Mouse (Mus musculus) embryonic stem cell, embryonic (primary cell): Measurements from ENCODE around the gene B3galt1.

ENCODE experiments used
- CTCF ChIA-PET, 4 experiments: fragments of 300-600 bp in 2 of 4; fragments of 350-600 bp in 2 of 4; sonication (Branson Sonifier 250); formaldehyde crosslinking; loops; one replicate each; lab custom pipeline; 2022; ENCODE audit warnings: inconsistent platforms in 2 of 4; lab: Charles Lee
- POLR2A ChIA-PET, 4 experiments: fragments of 300-600 bp in 2 of 4; fragments of 350-600 bp in 2 of 4; sonication (Branson Sonifier 250); formaldehyde crosslinking; loops; one replicate each; lab custom pipeline; 2022; ENCODE audit warnings: antibody characterized with exemption in 4 of 4, inconsistent platforms in 1 of 4; lab: Charles Lee

The B3galt1 gene

GRCm38 (mm10) chr2:67565480-67566331 lies at the start of gene B3galt1:
Gene B3galt1, plus strand, starts transcription at chr2:67565871.
- ChIA-PET POLR2A (no interaction called here), CTCF (no interaction called here)

DNA sequence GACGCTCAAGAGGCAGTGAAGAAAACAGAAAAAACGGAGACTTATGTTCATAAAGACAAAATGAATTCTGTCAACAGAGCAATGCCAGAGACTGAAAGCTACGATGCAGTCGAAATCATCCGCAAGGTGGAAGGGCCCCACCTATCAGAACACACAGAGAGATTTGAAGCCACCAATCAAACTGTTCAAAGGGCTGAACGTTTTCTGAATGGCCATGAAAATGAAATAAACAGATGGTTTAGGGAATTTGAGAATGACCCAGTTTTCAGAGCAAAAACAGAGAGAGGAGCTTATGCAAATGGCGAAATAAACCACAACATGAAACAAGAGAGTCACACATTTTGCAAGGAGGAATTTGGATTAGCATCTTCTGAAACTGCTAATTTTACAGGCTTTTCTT lies 49.3 kb upstream of the B3galt1 start:
- ChIA-PET POLR2A (no interaction called here), CTCF (no interaction called here)

DNA sequence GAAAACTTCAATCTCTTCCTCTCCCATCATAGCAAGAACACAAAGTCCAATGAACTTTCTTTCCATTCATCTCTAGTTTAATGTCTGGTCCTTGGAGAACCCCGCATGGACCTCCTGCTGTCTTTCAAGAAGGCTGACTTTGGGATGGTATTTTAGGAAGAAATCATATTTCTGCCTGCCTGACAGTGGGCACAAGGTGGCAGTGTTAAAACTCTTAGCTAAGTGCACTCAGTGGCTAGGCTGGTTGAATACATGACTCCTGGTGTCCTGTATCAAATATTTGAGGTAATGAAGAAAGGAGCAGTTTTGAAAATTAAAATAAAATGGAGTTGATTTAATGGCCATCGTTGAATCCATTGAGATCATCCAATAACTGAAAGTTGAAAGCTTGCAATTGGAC lies 30.3 kb upstream of the B3galt1 start:
- ChIA-PET POLR2A (no interaction called here), CTCF (no interaction called here)

GRCm38 (mm10) chr2:67539426-67539825 lies 26.2 kb upstream of the B3galt1 start:
- ChIA-PET POLR2A (no interaction called here), CTCF (no interaction called here)

- CTCF ChIA-PET: no interaction called here
- POLR2A ChIA-PET: no interaction called here
Observed at GRCm38 (mm10) chr2:67541957-67542696, 23.5 kb upstream of the B3galt1 start.

GRCm38 (mm10) chr2:67544426-67544825 lies 21.2 kb upstream of the B3galt1 start:
- POLR2A ChIA-PET: no interaction called here
- CTCF ChIA-PET: no interaction called here

- CTCF ChIA-PET: interaction anchor here in 1 of 4 experiments (0.7 kb wide), 1 partner anchor 27 kb away, joined by 6 read pairs; no protein-coding TSS in a partner anchor
- POLR2A ChIA-PET: no interaction called here
Observed at GRCm38 (mm10) chr2:67564851-67565479, 706 bp upstream of the B3galt1 start.

DNA sequence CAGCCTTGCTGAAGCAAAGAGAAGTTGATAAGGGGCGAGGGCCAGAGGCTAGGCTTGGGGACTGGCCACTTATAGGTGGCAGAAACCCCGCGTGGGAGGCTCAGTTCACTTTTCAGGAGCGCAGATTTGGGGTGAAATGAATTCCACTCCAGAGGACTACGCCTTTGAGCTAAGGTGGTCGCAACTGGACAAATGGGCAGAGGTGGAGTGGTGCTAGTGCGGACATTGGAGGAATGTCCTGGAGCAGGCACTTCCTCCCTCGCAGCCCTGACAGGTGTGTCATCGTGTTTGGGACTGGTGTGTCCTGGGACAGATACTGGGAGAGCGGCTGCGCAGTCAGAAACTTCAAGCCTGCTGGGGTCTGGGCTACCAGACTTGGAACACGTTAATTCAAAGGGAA lies 895 bp downstream of the B3galt1 start:
- ChIA-PET POLR2A (interaction anchor here in 1 of 4 experiments (0.8 kb wide), 1 partner anchor 20 kb away, joined by 3 read pairs; no protein-coding TSS in a partner anchor), CTCF (no interaction called here)

DNA sequence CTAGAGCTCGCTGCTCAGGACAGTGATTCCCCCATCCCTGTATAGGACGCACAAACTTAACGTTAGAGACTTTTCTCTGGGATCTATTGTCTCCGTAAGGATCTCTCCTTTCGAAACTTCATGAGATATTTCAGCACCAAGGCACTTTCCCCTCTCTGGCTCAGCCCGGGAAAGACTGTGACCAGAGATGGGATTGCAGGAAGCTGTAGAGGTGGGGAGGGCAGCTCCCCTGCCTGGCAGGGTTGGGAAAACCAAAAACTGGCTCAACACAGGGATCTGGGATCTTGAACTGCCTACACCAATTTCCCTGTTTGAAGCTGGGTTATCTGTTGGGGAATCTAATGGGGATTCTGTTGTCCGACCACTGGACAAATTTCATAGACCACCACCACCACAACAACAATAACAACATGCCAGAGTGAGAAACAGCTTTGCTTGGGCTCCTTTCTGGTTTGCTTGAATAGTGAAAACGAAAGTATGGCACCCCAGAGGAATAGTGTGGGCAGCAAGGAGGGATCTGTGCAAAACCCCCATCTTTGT lies 1.5 kb downstream of the B3galt1 start:
- CTCF ChIA-PET: interaction anchor here in 1 of 4 experiments (0.6 kb wide), 1 partner anchor 19 kb away, joined by 3 read pairs; no protein-coding TSS in a partner anchor
- POLR2A ChIA-PET: interaction anchor here in 1 of 4 experiments (0.8 kb wide), 1 partner anchor 20 kb away, joined by 3 read pairs; no protein-coding TSS in a partner anchor

DNA sequence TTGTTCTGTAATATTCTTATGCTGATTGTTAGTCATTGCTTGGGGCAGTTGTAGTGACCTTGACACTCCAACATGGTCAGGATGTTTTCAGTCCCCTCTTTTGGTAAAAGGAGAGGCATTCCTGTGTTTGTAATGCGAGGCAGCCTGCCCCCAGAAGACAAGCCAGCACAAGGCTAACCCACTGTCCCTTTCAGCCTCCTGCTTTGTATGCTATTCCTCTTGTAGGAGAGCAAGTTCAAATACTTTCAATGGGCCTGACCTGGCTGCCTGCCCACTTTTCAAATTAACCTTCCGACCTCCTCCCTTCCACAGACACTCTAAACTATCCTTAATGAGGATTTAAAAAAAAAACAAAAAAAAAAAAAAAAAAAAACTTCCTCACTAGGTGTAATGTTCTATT lies 11.0 kb downstream of the B3galt1 start:
- CTCF ChIA-PET: no interaction called here
- POLR2A ChIA-PET: no interaction called here

DNA sequence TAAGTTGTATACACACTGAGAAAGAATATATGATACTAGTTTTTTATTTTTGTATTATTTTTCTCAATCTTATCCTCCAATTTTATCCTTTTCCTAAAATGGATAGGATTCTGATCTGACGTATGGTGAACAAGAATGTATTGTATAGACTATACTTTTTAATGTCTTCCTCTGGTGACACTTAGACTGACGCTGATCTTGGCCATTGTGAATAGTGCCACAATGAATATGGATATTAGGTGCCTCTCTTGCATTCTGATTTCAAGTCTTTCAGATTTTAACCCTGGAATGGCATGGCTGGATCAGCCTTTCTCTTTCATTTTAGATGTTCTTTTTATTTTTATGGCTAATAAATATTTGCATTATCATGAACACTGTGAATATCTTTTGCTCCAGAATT lies 17.4 kb downstream of the B3galt1 start:
- POLR2A ChIA-PET: no interaction called here

GRCm38 (mm10) chr2:67590408-67590807 lies 24.7 kb downstream of the B3galt1 start:
- ChIA-PET POLR2A (interaction anchor here in 1 of 4 experiments (0.6 kb wide), 1 partner anchor 437 kb away, joined by 3 read pairs; no protein-coding TSS in a partner anchor), CTCF (no interaction called here)

More for the DNA sequence above, 17.4 kb downstream of the B3galt1 start:
- CTCF ChIA-PET: no interaction called here

DNA sequence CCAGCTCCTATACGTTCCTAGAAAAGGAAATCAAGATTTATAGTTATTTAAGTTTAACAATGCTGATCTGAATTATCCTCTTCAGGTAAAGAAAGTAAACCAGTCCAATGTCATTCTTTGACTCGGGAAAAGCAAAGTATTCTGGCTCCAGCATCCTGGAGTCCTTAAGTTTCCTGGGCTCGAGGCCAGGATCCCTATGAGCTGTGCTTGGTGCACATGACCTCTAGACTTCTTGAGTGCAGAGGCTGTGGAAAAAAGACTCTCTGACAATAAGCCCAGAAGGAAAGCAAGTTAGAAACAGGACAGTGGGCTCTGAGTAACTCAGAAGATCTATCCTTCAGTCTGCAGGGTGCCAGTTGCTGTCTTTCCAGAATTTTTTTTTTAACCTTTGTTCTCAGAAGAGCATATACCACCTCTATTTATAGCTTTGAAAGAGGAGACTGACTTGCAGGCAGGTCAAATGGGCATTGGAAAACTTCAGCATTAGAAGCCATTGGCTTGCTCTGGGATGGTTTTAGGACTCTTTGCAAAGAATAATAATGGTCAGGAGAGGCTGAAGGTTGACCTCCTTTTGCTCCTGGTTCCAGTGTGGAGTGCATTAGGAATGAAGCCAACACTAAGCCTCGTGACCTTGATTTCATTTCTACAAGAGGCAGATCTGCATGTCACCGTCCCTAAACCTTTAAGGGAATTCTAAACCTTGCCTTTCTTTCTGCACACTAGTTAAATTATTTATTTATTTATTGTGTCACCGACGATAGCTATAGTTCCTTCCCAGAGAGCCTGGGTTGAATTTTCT lies 26.4 kb downstream of the B3galt1 start:
- ChIA-PET CTCF (interaction anchor here in 1 of 4 experiments (0.6 kb wide), 1 partner anchor 28 kb away, joined by 6 read pairs; no protein-coding TSS in a partner anchor), POLR2A (no interaction called here)

- CTCF ChIA-PET: no interaction called here
- POLR2A ChIA-PET: no interaction called here
Observed at GRCm38 (mm10) chr2:67622902-67623301, 57.2 kb downstream of the B3galt1 start.

- ChIA-PET POLR2A (no interaction called here), CTCF (no interaction called here)
Observed at GRCm38 (mm10) chr2:67627667-67628066, 62.0 kb downstream of the B3galt1 start.

DNA sequence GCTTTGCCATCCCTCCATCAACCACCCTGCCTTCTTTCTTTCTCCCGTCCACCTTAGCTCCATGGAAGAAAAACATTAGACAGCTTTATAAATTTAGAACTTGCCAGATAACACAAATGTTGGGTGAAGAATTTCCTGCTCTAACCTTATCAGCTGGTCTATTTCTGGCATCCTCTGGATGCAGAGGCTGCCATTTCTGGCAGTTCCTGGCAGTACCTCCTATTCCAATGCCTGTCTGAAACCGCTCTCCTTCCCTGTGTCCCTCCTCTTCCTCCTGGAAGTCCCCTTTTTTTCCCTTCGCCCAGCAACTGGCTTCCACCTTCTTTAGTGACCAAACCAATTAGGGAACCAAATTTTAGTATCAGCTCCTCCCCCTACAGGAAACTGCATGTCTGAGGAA lies 62.6 kb downstream of the B3galt1 start:
- POLR2A ChIA-PET: interaction anchor here in 1 of 4 experiments (0.5 kb wide), 1 partner anchor 25 kb away, joined by 9 read pairs; no protein-coding TSS in a partner anchor
- CTCF ChIA-PET: no interaction called here

DNA sequence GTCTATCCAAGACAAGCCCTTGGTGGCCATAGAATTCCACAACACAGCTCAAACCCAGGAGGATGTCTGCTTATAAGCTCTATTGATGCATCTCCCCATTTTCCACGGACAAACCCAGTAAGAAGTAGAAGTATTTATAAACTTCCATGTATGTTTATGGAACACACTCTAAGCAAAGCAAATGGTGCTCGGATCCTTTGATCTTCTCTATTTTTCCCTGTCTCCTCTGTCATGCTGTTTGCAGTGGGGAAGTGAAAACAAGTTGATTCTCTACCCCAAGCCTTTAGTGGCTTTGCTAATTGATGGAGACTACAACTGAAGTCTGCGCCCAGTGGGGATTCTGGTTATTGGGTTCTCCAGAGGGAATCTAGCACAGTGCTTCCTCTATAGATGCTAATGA lies 89.2 kb downstream of the B3galt1 start:
- POLR2A ChIA-PET: no interaction called here
- CTCF ChIA-PET: no interaction called here

DNA sequence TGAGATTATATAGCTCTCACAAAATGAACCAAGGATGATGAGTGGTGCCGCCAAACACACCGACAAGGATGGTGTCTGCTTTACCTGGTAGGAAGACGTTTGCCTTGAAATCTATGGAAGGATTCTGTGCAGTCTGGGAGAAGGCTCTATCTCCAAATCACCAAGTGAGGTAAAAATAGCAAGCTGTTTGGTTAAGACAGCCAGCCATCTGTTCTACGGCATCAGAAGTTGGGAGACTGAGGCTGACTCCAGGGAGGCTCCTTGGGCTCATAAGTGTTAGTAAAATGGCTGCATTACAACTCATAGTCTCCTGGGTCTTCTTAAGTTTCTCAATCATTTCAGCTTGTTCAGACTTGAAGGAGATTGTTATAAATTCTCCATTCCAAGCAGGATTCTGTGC lies 91.7 kb downstream of the B3galt1 start:
- ChIA-PET POLR2A (no interaction called here), CTCF (interaction anchor here in 1 of 4 experiments (0.6 kb wide), 2 partner anchors 22 to 104 kb away, joined by 3 read pairs; no protein-coding TSS in a partner anchor)
